Mouse (Mus musculus) ES-Bruce4 (cell line): ENCODE measurements around the gene Zmynd10.

Source experiments
- CTCF ChIP-seq: IDR thresholded peaks from one replicate; pipeline ENCODE4 v1.8.1; 2011; ENCODE audit warnings: low read depth, low read length
- EP300 ChIP-seq: IDR thresholded peaks from 2 replicates; pipeline ENCODE4 v1.6.1; 2011; ENCODE audit warnings: low read depth, low read length; ENCODE audit not compliant: insufficient read depth
- POLR2A ChIP-seq: IDR thresholded peaks from one replicate; pipeline ENCODE4 v1.8.1; 2011; ENCODE audit warnings: low read length; ENCODE audit not compliant: insufficient read depth

GRCm38 (mm10) chr9:107555031-107555457, 7.9 kb downstream of the Zmynd10 start:
- TF ChIP-seq POLR2A (no peak), CTCF (no peak), EP300 (no peak)
